Mouse (Mus musculus) heart, embryonic 15.5 days (tissue): ENCODE measurements at regions not wholly inside any gene's neighbourhood (a gene's known extent, or its start where the extent isn't known, plus 50 kb on each side); places are given as distances from the start of the nearest gene placed in this dataset.

Experiments
- ATAC-seq: fragments of 200-750 bp; cut with Nextera tagmentation; replicated peaks from 2 replicates; pipeline ENCODE4 v1.8.0; 2017; ENCODE audit warnings: low read depth, moderate TSS enrichment; ENCODE audit not compliant: insufficient number of reproducible peaks, insufficient read depth, low FRiP score
- H3K27ac ChIP-seq: fragments of 300-500 bp; sonication (generic); 2 replicates; pipeline ENCODE4 v1.5.1; 2015; ENCODE audit warnings: mild to moderate bottlenecking, inconsistent platforms
- H3K27me3 ChIP-seq: fragments of 300-500 bp; sonication (generic); 2 replicates; pipeline ENCODE4 v1.6.1; 2015; ENCODE audit warnings: inconsistent platforms
- H3K36me3 ChIP-seq: fragments of 300-500 bp; sonication (generic); 2 replicates; pipeline ENCODE4 v1.6.1; 2015; ENCODE audit warnings: mild to moderate bottlenecking, inconsistent platforms
- H3K4me1 ChIP-seq: fragments of 300-500 bp; sonication (generic); replicated peaks from 2 replicates; pipeline ENCODE4 v1.6.1; 2015; ENCODE audit warnings: inconsistent platforms
- H3K4me2 ChIP-seq: fragments of 300-500 bp; sonication (generic); 2 replicates; pipeline ENCODE4 v1.6.1; 2015; ENCODE audit warnings: inconsistent platforms, mild to moderate bottlenecking, moderate library complexity
- H3K4me3 ChIP-seq: fragments of 300-500 bp; sonication (generic); 2 replicates; pipeline ENCODE4 v1.5.1; 2015; ENCODE audit warnings: mild to moderate bottlenecking, inconsistent platforms
- H3K9ac ChIP-seq: fragments of 300-500 bp; sonication (generic); 2 replicates; pipeline ENCODE4 v1.6.1; 2015; ENCODE audit warnings: mild to moderate bottlenecking, inconsistent platforms
- H3K9me3 ChIP-seq: fragments of 300-500 bp; sonication (generic); replicated peaks from 2 replicates; pipeline ENCODE4 v1.6.1; 2016; ENCODE audit warnings: inconsistent platforms
- WGBS: fragments of 180-500 bp; shearing (Covaris S2); methylation state at CpG from one replicate; pipeline ENCODE4 v1.1.7; 2015; ENCODE audit warnings: mixed read lengths; 5-methylcytosine and 5-hydroxymethylcytosine counted together

- no peak overlapping the region for H3K9ac ChIP-seq
- H3K4me3 ChIP-seq: no peak overlapping the region
- no peaks in the 10 kb centered on the region for H3K4me1 ChIP-seq
- H3K9me3 ChIP-seq: no peaks in the 10 kb centered on the region
- no peak overlapping the region for H3K4me2 ChIP-seq
- no peaks in the 10 kb centered on the region for H3K27me3 ChIP-seq
- no peaks in the 10 kb centered on the region for H3K36me3 ChIP-seq
- no peak overlapping the region for H3K27ac ChIP-seq
- no peak for ATAC-seq
Measured at GRCm38 (mm10) chr4:56552126-56552525, 187.7 kb upstream of the Gm26657 start.

DNA sequence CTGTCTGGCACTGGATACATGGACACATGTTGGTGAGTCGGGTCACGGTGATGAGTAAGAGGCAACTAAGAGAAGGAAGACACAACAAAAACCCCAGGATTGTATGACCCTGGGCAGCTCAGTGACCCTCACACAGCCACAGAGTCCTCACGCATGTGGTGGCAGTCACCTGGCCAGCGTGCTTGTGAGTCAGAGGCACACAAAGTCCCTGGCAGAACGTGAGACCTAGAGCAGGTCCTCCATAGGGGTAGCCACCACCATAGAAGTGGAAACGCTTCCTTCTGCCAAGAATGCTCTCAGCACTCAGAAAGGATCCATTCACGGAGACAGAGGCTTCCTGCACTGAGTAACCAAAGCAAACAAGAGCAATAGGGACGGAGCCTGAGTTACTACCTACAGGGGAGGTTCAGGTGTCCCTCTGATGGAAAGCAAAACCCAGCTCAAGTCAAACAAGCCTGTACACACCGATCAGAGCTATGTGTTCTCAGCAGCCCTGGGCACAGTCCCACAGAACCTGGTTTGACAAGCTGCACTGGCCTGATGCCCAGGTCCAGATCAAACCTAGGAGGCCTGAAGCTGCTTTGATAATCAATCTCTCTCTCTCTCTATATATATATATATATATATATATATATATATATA lies 206.4 kb upstream of the Gm26657 start:
- Histone ChIP-seq H3K9ac (no peak overlapping the region), H3K27ac (no peak overlapping the region), H3K4me3 (no peak overlapping the region), H3K9me3 (no peaks in the 10 kb centered on the region), H3K36me3 (no peaks in the 10 kb centered on the region), H3K4me2 (no peak overlapping the region), H3K27me3 (no peaks in the 10 kb centered on the region), H3K4me1 (peaks cover 5% of the 10 kb centered on the region; the same call in 1 of the 2 replicates)
- ATAC-seq: no peak
- 64% methylated on average over 9 of the region's 9 CpGs for WGBS

- H3K36me3 ChIP-seq: no peaks in the 10 kb centered on the region
- no peak overlapping the region for H3K4me2 ChIP-seq
- no peaks in the 10 kb centered on the region for H3K27me3 ChIP-seq
- no peak overlapping the region for H3K27ac ChIP-seq
- H3K9me3 ChIP-seq: no peaks in the 10 kb centered on the region
- ATAC-seq: no peak
- no peak overlapping the region for H3K4me3 ChIP-seq
- peaks cover 5% of the 10 kb centered on the region; the same call in 1 of the 2 replicates for H3K4me1 ChIP-seq
- WGBS: 42% methylated on average over 9 of the region's 9 CpGs
- H3K9ac ChIP-seq: no peak overlapping the region
Measured at GRCm38 (mm10) chr4:56532921-56533320, 206.9 kb upstream of the Gm26657 start.

- no peaks in the 10 kb centered on the region for H3K9me3 ChIP-seq
- 75% methylated on average over 2 of the region's 2 CpGs for WGBS
- H3K27me3 ChIP-seq: no peaks in the 10 kb centered on the region
- H3K4me3 ChIP-seq: no peak overlapping the region
- H3K27ac ChIP-seq: no peak overlapping the region
- H3K36me3 ChIP-seq: no peaks in the 10 kb centered on the region
- H3K9ac ChIP-seq: no peak overlapping the region
- no peak overlapping the region for H3K4me2 ChIP-seq
- no peak for ATAC-seq
- H3K4me1 ChIP-seq: peaks cover 5% of the 10 kb centered on the region; the same call in 1 of the 2 replicates
Measured at GRCm38 (mm10) chr4:56528571-56528970, 211.3 kb upstream of the Gm26657 start.

DNA sequence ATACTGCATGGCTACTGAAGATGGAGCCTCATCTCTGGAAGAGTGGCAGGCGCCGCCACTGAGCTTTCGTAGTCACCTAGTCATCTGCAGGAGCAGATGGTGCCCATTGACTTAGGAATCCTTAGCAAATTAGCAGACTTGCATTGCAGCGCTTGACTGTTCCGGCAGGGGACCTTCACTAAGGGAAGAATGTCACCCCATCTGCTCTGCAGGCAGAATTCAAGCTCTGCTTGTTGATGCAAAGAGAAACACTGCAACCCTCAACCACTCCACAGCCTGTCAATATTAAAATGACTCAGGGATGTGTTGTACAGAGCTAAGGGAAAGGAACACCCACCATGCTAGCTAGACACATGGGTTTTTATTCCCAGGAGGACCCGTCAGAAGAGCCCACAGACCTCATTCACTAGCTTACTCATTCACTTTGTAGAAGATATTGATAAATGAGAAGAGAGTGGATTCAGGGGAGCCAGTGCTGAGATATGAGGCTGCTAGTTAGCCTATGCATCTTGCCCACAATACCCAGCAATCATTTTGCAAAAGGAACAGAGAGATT lies 215.4 kb upstream of the Gm26657 start:
- ATAC-seq: no peak
- H3K4me2 ChIP-seq: no peak overlapping the region
- H3K27me3 ChIP-seq: no peaks in the 10 kb centered on the region
- WGBS: 81% methylated on average over 6 of the region's 6 CpGs
- H3K27ac ChIP-seq: no peak overlapping the region
- H3K9ac ChIP-seq: no peak overlapping the region
- no peaks in the 10 kb centered on the region for H3K4me1 ChIP-seq
- no peaks in the 10 kb centered on the region for H3K36me3 ChIP-seq
- no peaks in the 10 kb centered on the region for H3K9me3 ChIP-seq
- H3K4me3 ChIP-seq: no peak overlapping the region

- no peak overlapping the region for H3K9ac ChIP-seq
- no peak for ATAC-seq
- H3K4me1 ChIP-seq: no peaks in the 10 kb centered on the region
- no peak overlapping the region for H3K4me2 ChIP-seq
- no peaks in the 10 kb centered on the region for H3K9me3 ChIP-seq
- no peaks in the 10 kb centered on the region for H3K27me3 ChIP-seq
- 92% methylated on average over 4 of the region's 4 CpGs for WGBS
- H3K36me3 ChIP-seq: no peaks in the 10 kb centered on the region
- H3K4me3 ChIP-seq: no peak overlapping the region
- no peak overlapping the region for H3K27ac ChIP-seq
Measured at GRCm38 (mm10) chr4:56507770-56508169, 232.1 kb upstream of the Gm26657 start.

DNA sequence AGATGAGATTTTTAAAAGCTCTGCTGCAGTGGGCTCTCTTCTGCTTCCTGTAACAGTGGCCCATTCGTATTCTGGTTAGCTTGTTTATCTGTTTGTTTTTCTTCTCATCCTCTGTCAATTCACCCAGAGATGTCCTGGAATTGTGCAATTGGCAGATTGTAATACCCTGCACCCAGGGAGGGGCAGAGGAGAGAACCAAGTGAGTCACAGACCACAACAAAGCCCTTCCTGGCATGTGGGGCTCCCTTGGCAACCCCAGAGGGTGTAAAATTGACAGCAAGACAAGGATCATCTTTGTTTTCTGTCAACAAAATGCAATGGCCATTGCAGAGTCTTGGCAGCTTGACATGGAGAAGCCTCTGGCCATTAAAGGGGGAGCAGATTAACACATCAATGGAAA lies 233.1 kb upstream of the Gm26657 start:
- Histone ChIP-seq H3K27me3 (no peaks in the 10 kb centered on the region), H3K9me3 (no peaks in the 10 kb centered on the region), H3K9ac (no peak overlapping the region), H3K4me3 (no peak overlapping the region), H3K36me3 (no peaks in the 10 kb centered on the region), H3K4me2 (no peak overlapping the region), H3K27ac (no peak overlapping the region), H3K4me1 (no peaks in the 10 kb centered on the region)
- ATAC-seq: no peak
- 62% methylated on average over 1 of the region's 1 CpGs for WGBS

DNA sequence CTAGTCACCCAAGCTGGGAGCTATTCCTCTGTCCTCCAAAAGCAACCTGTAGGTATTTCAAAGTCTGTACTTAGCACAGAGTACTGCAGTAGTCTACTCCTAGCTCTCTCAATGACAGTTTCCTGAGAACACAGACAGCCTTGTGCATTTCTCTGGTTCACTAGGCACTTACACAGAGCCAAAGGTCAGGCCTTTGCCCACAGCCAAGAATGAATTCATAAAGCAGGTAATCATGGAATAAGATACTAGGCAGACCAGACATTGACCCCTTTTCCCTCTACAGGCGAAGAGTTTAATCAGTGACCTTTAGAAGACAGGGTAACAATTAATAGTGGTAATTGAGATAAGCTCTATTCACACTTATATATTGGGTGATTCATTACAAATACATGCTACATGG lies 233.8 kb upstream of the Gm26657 start:
- no peak for ATAC-seq
- no peak overlapping the region for H3K4me3 ChIP-seq
- H3K4me2 ChIP-seq: no peak overlapping the region
- H3K9me3 ChIP-seq: no peaks in the 10 kb centered on the region
- no peaks in the 10 kb centered on the region for H3K27me3 ChIP-seq
- no peak overlapping the region for H3K9ac ChIP-seq
- H3K27ac ChIP-seq: no peak overlapping the region
- H3K36me3 ChIP-seq: no peaks in the 10 kb centered on the region
- no peaks in the 10 kb centered on the region for H3K4me1 ChIP-seq
- WGBS: 25% methylated on average over 1 of the region's 1 CpGs

DNA sequence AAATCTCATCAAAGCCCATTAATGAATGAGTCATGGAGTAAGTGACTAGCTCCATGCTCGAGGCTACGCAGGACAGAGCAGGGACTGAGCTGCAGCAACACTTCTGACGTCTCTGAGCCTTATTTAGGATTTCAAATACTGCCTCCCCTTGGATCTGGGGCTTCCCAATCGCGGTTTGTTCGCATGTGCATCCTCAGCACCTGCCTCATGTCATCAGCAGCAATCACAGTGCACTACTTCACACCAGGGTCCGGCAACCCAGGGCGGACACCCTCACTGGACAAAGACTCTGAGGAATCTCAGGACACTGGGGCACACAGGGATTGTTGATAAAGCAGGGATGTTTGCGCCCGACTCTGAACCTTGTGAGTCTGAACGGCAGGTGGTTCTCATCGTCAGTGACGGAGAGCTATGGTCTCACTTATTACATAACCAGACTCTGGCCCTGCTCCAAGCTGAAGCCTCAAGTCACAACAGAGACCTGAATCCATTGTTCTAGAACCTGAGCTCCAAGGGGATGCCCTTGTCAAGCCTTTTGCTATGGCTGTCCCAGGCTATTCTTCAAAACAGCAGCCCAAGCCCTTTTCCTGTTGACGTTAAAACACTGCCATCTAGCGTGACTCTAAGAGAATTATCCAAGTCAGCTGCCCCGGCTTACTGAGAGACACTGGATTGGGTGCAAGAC lies 247.2 kb upstream of the Gm26657 start:
- H3K4me2 ChIP-seq: no peak overlapping the region

GRCm38 (mm10) chr4:56489361-56489760 lies 250.5 kb upstream of the Gm26657 start:
- WGBS: 77% methylated on average over 4 of the region's 4 CpGs
- no peak for ATAC-seq
- Histone ChIP-seq H3K27ac (no peak overlapping the region), H3K4me1 (no peaks in the 10 kb centered on the region), H3K36me3 (no peaks in the 10 kb centered on the region), H3K4me2 (no peak overlapping the region), H3K9ac (no peak overlapping the region), H3K4me3 (no peak overlapping the region), H3K27me3 (peaks cover 5% of the 10 kb centered on the region; the same call in 1 of the 2 replicates), H3K9me3 (no peaks in the 10 kb centered on the region)

More for the DNA sequence above, 247.2 kb upstream of the Gm26657 start:
- Histone ChIP-seq H3K36me3 (no peaks in the 10 kb centered on the region), H3K27me3 (peaks cover 5% of the 10 kb centered on the region; the same call in 1 of the 2 replicates), H3K9ac (no peak overlapping the region), H3K9me3 (no peaks in the 10 kb centered on the region), H3K4me1 (no peaks in the 10 kb centered on the region), H3K4me3 (no peak overlapping the region), H3K27ac (no peak overlapping the region)
- WGBS: 33% methylated on average over 16 of the region's 16 CpGs
- no peak for ATAC-seq

GRCm38 (mm10) chr4:56483708-56484107 lies 256.2 kb upstream of the Gm26657 start:
- H3K9ac ChIP-seq: no peak overlapping the region
- no peak for ATAC-seq
- no peaks in the 10 kb centered on the region for H3K9me3 ChIP-seq
- no peaks in the 10 kb centered on the region for H3K27me3 ChIP-seq
- H3K4me2 ChIP-seq: no peak overlapping the region
- no peak overlapping the region for H3K4me3 ChIP-seq
- H3K27ac ChIP-seq: no peak overlapping the region
- whole genome bisulfite sequencing: 81% methylated on average over 8 of the region's 8 CpGs
- H3K4me1 ChIP-seq: no peaks in the 10 kb centered on the region
- no peaks in the 10 kb centered on the region for H3K36me3 ChIP-seq

DNA sequence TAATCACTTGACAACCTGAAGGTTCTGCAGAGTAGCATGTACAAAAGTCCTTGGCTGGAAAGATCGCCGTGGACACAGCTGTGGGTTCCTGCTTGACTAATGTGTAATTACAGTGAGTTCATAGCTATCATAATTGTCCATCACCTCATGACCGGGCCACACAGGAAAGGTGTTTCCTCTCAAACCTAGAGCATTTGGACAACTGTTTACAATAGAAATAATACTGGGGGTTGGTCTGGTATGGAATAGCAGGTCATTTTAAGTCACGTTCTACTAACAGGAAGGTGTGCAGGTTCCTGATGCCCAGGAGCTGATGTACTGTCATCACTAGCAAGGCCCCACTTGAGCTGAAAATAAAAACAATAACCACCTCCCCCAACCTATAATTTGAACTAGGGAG lies 283.1 kb upstream of the Gm26657 start:
- no peaks in the 10 kb centered on the region for H3K9me3 ChIP-seq
- ATAC-seq: no peak
- H3K36me3 ChIP-seq: no peaks in the 10 kb centered on the region
- no peak overlapping the region for H3K4me2 ChIP-seq
- H3K27me3 ChIP-seq: no peaks in the 10 kb centered on the region
- WGBS: 76% methylated on average over 4 of the region's 4 CpGs
- H3K9ac ChIP-seq: no peak overlapping the region
- no peak overlapping the region for H3K27ac ChIP-seq
- no peaks in the 10 kb centered on the region for H3K4me1 ChIP-seq
- no peak overlapping the region for H3K4me3 ChIP-seq
